Mouse (Mus musculus): Measurements from ENCODE around the gene RPS10-NUDT3.

DNA sequence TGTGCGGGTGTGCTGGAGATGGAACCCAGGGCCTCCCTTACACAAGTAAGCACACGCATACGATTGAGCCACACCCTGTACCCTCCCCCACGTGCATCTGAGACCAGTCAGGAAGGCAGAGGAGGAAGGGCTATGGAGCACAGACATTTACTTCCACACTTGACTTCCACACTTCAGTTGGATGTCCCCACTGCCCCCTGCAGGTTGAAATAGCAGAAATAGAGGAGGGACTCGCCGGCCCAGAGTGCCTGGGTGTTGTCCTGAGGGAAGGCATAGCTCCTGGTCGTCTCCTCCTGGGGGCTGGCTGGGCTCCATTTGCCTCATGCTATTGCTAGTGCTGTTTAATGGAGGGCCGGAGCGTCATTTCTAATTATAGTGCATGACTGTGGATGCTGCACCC lies 40.4 kb upstream of the RPS10-NUDT3 start:
- TF ChIP-seq CTCF (IDR thresholded peaks at IDR 0.05; ENCODE audit: low read depth) (peak; percentile 47), EP300 (optimal IDR thresholded peaks at IDR 0.05) (no peak)

Data from stomach, postnatal 0 days (tissue).